Mouse (Mus musculus): Measurements from ENCODE around the gene Bptf. TPM values are rescaled to one million over a fixed set of nuclear protein-coding genes. Genes with fewer than 3 reads are reported as not detected.
A peak's percentile ranks its signal among the peaks of the same experiment; 100 is the strongest.
"Not testable (repeated sequence)": the region's sequence is repeated elsewhere in the genome, so short reads cannot be mapped to it uniquely, and the experiment has no call there.

The Bptf gene
- polyA plus RNA-seq, 1 experiment from 2014 or later = 42.7 TPM

DNA sequence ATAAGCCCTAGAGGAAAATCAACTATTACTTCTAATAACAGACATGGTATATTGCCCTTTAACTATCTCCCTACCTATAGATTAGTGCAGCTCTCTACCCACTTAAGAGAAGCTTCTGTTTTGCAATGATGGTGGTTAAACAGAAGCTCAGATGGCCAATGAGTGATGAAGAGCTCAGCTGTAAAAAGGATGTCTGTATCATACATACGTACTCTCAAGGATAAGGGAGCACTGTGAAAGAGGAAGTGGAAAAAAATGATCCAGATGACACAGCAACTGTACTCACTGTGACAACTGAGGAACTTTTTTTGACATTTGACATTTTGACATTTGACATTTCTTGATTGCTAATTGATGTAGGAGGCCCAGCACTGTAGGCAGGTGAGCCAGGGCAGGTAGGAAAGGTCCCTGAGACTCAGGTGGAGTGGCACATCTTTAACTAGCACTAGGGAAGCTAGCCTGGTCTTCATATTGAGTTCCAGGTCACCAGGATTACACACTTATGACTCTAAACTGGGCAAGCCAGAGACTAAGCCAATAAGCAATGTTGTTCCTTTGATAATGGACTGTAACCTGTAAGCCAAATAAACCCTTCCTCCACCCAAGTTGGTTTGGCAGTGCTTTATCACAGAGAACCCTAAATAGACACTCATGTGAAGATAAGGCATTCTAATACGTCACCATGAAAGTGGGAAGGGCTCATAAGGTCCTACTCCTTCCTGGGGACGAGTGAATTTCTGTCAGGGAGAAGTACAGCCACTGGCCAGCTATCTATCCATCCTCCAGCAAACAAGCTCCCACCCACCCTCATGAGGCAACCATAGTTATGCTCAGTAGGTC is 137.5 kb downstream of the Bptf start:
- no peak overlapping the region for H3K9ac ChIP-seq
- H3K27me3 ChIP-seq = no peaks in the 10 kb centered on the region
- peaks cover 70% of the 10 kb centered on the region for H3K36me3 ChIP-seq (ENCODE audit: poor library complexity, severe bottlenecking)
- WGBS = 80% methylated on average over 3 of the region's 3 CpGs
- no peak overlapping the region for H3K4me3 ChIP-seq
- H3K4me1 ChIP-seq = peaks cover 36% of the 10 kb centered on the region
- H3K9me3 ChIP-seq (replicated peaks) = no peaks in the 10 kb centered on the region
- no peak overlapping the region for H3K4me2 ChIP-seq
- no peak overlapping the region for H3K27ac ChIP-seq
- ATAC-seq = no peak

DNA sequence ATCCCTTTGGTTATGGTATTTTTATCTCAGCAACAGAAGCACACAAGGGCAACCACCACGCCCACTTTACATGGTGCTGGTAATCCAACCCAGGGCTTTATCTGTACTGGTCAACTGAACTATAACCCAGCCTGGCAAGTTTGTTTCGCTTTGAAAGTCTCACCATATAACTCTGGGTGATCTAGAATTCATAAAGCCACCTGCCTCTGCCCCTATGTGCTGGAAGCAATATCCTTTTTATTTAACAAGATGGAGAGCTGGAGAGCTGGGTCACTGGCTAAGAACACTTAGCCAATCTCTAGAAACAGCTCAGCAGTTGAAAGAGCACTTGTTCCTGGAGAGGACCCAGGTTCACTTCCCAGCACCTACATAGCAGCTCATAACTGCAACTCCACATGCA is 144.5 kb downstream of the Bptf start:
- 89% methylated on average over 2 of the region's 2 CpGs for WGBS
- H3K4me3 ChIP-seq = no peak overlapping the region
- H3K27me3 ChIP-seq = no peaks in the 10 kb centered on the region
- ATAC-seq = no peak
- no peaks in the 10 kb centered on the region for H3K4me1 ChIP-seq
- H3K9ac ChIP-seq = no peak overlapping the region
- 0 out of 2 replicates have a peak overlapping the region, but pooled peaks have one; percentile 10 for H3K27ac ChIP-seq
- peaks cover 52% of the 10 kb centered on the region for H3K36me3 ChIP-seq (ENCODE audit: poor library complexity, severe bottlenecking)
- no peaks in the 10 kb centered on the region for H3K9me3 ChIP-seq (replicated peaks)
- H3K4me2 ChIP-seq = no peak overlapping the region

DNA sequence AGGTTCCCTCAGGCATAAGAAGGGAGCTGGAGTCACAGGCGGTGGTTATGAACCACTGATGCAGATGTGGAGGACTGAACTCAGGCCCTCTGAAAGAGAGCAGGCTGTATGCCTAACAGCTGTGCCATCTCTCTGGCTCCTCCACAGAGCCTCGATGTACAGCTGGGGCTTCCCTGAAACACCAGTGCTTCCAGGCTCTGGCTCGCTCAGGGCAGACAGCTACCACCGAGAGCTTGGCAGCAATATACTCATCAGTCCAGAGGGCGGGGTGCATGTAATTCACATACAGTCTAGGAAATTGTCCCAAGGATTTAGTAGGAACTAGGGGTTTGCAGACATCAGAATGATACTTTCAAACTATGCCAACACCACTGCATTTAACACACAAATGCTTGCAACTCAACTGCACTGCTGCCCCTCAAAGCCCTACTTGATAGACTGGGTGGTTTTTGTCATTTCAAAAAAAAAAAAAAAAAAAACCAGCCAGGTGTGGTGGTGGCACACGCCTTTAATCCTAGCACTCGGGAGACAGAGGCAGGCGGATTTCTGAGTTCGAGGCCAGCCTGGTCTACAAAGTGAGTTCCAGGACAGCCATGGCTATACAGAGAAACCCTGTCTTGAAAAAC is 145.8 kb downstream of the Bptf start:
- WGBS = 87% methylated on average over 9 of the region's 9 CpGs

More for the DNA sequence above, 145.8 kb downstream of the Bptf start:
- H3K27ac ChIP-seq; H3K4me3 ChIP-seq; H3K9me3 ChIP-seq (replicated peaks); H3K27me3 ChIP-seq; H3K4me1 ChIP-seq; ATAC-seq; H3K4me2 ChIP-seq; H3K9ac ChIP-seq: not testable (repeated sequence)
- peaks cover 42% of the 10 kb centered on the region for H3K36me3 ChIP-seq (ENCODE audit: poor library complexity, severe bottlenecking)

Other genes with a start within 250 kb of the Bptf start
- 15.9 and 16.0 TPM in 2 replicates for gene Smurf2, start 211.4 kb downstream of the Bptf start, polyA plus RNA-seq (2015; fragmentation: Nextera tagmentation; extraction: Ambion mirVana)
- 481 and 506 TPM in 2 replicates for gene Kpna2, start 132.6 kb downstream of the Bptf start, polyA plus RNA-seq (2015; fragmentation: Nextera tagmentation; extraction: Ambion mirVana)
- 2.6 and 2.8 TPM in 2 replicates for gene 1810010H24Rik, start 106.4 kb downstream of the Bptf start, polyA plus RNA-seq (2015; fragmentation: Nextera tagmentation; extraction: Ambion mirVana)
- gene Nol11, start 57.3 kb upstream of the Bptf start, polyA plus RNA-seq (2015; fragmentation: Nextera tagmentation; extraction: Ambion mirVana) = 55.6 and 63.5 TPM in 2 replicates